Mouse (Mus musculus) heart, embryonic 15.5 days (tissue): ENCODE data around the gene Sox13. TPM values are rescaled to one million over a fixed set of nuclear protein-coding genes. Genes with fewer than 3 reads are reported as not detected.

Source experiments
- ATAC-seq: fragments of 200-750 bp; cut with Nextera tagmentation; replicated peaks from 2 replicates; pipeline ENCODE4 v1.8.0; 2017; ENCODE audit warnings: low read depth, moderate TSS enrichment; ENCODE audit not compliant: insufficient number of reproducible peaks, insufficient read depth, low FRiP score
- H3K27ac ChIP-seq: fragments of 300-500 bp; sonication (generic); 2 replicates; pipeline ENCODE4 v1.5.1; 2015; ENCODE audit warnings: mild to moderate bottlenecking, inconsistent platforms
- H3K27me3 ChIP-seq: fragments of 300-500 bp; sonication (generic); 2 replicates; pipeline ENCODE4 v1.6.1; 2015; ENCODE audit warnings: inconsistent platforms
- H3K36me3 ChIP-seq: fragments of 300-500 bp; sonication (generic); 2 replicates; pipeline ENCODE4 v1.6.1; 2015; ENCODE audit warnings: mild to moderate bottlenecking, inconsistent platforms
- H3K4me1 ChIP-seq: fragments of 300-500 bp; sonication (generic); replicated peaks from 2 replicates; pipeline ENCODE4 v1.6.1; 2015; ENCODE audit warnings: inconsistent platforms
- H3K4me2 ChIP-seq: fragments of 300-500 bp; sonication (generic); 2 replicates; pipeline ENCODE4 v1.6.1; 2015; ENCODE audit warnings: inconsistent platforms, mild to moderate bottlenecking, moderate library complexity
- H3K4me3 ChIP-seq: fragments of 300-500 bp; sonication (generic); 2 replicates; pipeline ENCODE4 v1.5.1; 2015; ENCODE audit warnings: mild to moderate bottlenecking, inconsistent platforms
- H3K9ac ChIP-seq: fragments of 300-500 bp; sonication (generic); 2 replicates; pipeline ENCODE4 v1.6.1; 2015; ENCODE audit warnings: mild to moderate bottlenecking, inconsistent platforms
- H3K9me3 ChIP-seq: fragments of 300-500 bp; sonication (generic); replicated peaks from 2 replicates; pipeline ENCODE4 v1.6.1; 2016; ENCODE audit warnings: inconsistent platforms
- WGBS: fragments of 180-500 bp; shearing (Covaris S2); methylation state at CpG from one replicate; pipeline ENCODE4 v1.1.7; 2015; ENCODE audit warnings: mixed read lengths; 5-methylcytosine and 5-hydroxymethylcytosine counted together
- polyA plus RNA-seq: library from polyadenylated mRNA; unstranded; fragments of >200 nt; fragmentation: Nextera tagmentation; extraction: Ambion mirVana; gene quantifications from 2 replicates; pipeline ENCODE4 v1.2.1, GENCODE M21; 2015

Gene Sox13
- polyA plus RNA-seq: 4.5 and 6.2 TPM in 2 replicates

DNA sequence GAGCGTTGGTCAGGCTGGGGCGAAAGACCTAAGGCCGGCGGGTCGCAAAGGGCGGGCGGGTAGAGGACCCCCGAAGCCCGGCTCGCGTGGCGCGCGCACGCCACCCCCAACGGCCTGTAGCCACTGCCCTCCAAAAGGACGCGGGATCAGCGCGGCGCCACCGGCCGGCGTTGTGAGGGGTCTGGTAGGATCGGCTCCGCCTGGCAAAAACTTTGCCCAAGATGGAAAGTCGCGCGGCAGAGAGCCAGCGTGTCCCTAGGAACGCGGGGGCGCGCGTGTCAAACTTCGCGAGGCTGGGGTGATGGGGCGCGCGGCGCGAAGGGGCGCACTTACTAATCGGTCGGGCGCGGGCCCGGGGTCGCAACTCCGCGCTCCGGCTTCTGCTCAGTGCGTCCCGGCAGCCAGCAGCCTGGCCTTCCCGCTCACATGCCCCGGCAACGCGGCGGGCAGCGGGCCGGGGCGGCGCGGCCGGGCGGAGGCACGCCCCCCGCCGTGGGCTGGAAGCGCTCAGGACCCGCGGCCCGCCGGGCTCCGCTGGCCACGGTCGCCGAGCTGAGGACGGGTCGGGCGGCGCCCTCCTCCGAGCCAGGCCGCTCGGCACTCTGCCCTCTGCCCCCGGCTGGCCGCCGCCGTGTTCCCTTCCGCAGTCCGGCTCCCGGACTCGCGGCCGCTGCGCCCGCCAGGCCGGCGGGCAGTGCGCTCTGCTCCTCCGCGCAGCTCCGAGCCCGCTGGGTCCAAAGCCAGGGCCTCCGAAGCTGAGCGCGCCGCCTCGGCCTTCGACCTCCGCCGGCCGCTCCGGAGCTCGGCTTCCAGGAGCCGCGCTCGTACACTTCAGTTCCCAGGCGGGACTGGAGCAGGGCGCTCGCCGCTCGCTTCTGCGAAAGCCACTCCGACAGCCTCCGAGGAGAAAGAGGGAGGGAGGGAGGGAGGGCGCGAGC lies at the start of gene Sox13:
Gene Sox13, minus strand, starts transcription at position 835 of the 938 bp plus-strand sequence.
- peak within 1 kb of the TSS; percentile 80 for H3K9ac ChIP-seq
- H3K27ac ChIP-seq: peak within 1 kb of the TSS; percentile 91
- peak within 1 kb of the TSS; percentile 85 for H3K4me3 ChIP-seq
- no peaks in the 10 kb centered on the region for H3K9me3 ChIP-seq
- ATAC-seq: peak; percentile 64
- H3K36me3 ChIP-seq: no peaks in the 10 kb centered on the region
- peaks cover 4% of the 10 kb centered on the region; the same call in 1 of the 2 replicates for H3K27me3 ChIP-seq
- H3K4me2 ChIP-seq: peak within 1 kb of the TSS; percentile 99
- under 1% methylated on average over 105 of the region's 128 CpGs for WGBS
- H3K4me1 ChIP-seq: peaks cover 26% of the 10 kb centered on the region

DNA sequence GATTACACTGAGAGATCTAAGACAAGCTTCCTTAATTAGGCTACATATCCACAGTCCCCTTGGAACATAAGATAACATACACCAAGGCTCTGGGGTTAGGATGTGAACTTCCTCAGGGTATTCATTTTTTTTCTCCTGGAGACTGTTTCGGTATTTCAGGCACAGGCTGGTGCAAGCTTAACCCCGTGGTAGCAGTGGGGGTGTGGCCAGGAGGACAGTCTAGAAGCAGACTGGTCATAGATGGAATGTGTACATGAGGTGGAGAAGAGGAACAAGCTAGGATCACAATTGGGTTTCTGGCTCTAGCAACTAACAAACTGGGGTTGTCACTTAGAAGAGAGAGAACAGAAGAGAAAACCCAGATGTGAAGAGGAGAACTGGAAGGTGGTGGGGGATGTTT lies 47.4 kb upstream of the Sox13 start:
- ATAC-seq: no peak
- H3K27ac ChIP-seq: peak overlapping the region; percentile 71
- peaks cover 15% of the 10 kb centered on the region for H3K4me1 ChIP-seq
- no peaks in the 10 kb centered on the region for H3K27me3 ChIP-seq
- H3K4me3 ChIP-seq: no peak overlapping the region
- WGBS: 14% methylated on average over 2 of the region's 2 CpGs
- H3K36me3 ChIP-seq: no peaks in the 10 kb centered on the region
- H3K4me2 ChIP-seq: no peak overlapping the region
- H3K9ac ChIP-seq: no peak overlapping the region
- no peaks in the 10 kb centered on the region for H3K9me3 ChIP-seq

GRCm38 (mm10) chr1:133471086-133471485 lies 46.9 kb upstream of the Sox13 start:
- H3K36me3 ChIP-seq: no peaks in the 10 kb centered on the region
- H3K27me3 ChIP-seq: no peaks in the 10 kb centered on the region
- no peaks in the 10 kb centered on the region for H3K9me3 ChIP-seq
- ATAC-seq: peak; percentile 69
- H3K4me1 ChIP-seq: peaks cover 15% of the 10 kb centered on the region
- 51% methylated on average over 7 of the region's 7 CpGs for WGBS
- no peak overlapping the region for H3K9ac ChIP-seq
- no peak overlapping the region for H3K4me2 ChIP-seq
- no peak overlapping the region for H3K4me3 ChIP-seq
- H3K27ac ChIP-seq: peak overlapping the region; percentile 71

DNA sequence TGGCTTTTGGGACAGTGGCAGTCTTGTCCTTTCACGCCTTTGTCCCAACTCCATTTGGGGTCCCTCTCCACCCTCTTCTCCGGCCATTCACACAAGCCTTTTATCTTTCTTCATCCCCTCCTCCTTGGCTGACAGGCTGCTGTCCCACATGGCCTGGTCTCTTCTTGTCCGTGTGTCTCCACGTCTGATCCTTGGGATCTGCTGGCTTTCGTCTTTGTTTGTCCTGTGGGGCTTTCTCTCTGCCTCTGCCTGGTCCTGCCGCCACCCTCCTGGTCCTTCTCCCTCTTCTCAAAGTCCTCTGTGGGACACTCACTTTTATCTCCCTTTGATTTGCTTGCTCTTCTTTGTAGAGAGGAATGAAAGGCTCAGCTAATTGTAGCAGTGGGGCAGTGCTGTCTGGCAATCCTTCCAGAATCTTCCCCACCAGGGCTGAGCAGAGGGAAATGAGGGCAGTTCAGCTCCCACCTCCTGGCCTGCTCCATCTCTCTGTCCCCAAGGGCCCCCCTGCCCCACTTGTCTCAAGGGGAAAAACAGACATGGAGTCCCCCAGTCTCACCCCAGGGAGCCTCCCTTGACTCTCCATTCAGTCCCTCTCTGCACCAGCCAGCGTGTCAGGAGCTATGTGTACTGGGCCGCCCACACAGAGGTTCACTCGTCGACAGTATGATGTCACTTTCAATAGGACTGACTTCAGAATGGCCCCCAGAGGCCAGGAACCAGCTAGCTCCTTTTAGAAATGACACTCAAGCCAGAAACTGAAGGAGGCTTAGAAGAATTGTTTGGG lies 46.3 kb upstream of the Sox13 start:
- Histone ChIP-seq H3K27ac (peak overlapping the region; percentile 71), H3K4me3 (no peak overlapping the region), H3K4me1 (peaks cover 15% of the 10 kb centered on the region), H3K9ac (0 out of 2 replicates have a peak overlapping the region, but pooled peaks have one; percentile 17), H3K27me3 (no peaks in the 10 kb centered on the region), H3K4me2 (no peak overlapping the region), H3K36me3 (no peaks in the 10 kb centered on the region), H3K9me3 (no peaks in the 10 kb centered on the region)
- ATAC-seq: peak; percentile 63; the same call in 1 of the 2 replicates
- 43% methylated on average over 10 of the region's 10 CpGs for WGBS

- peaks cover 21% of the 10 kb centered on the region for H3K4me1 ChIP-seq
- H3K9ac ChIP-seq: no peak overlapping the region
- WGBS: 62% methylated on average over 4 of the region's 4 CpGs
- no peaks in the 10 kb centered on the region for H3K36me3 ChIP-seq
- H3K9me3 ChIP-seq: no peaks in the 10 kb centered on the region
- no peak for ATAC-seq
- H3K27me3 ChIP-seq: no peaks in the 10 kb centered on the region
- H3K4me3 ChIP-seq: no peak overlapping the region
- H3K27ac ChIP-seq: 0 out of 2 replicates have a peak overlapping the region, but pooled peaks have one; percentile 7
- H3K4me2 ChIP-seq: no peak overlapping the region
Measured at GRCm38 (mm10) chr1:133469213-133469612, 45.0 kb upstream of the Sox13 start.

DNA sequence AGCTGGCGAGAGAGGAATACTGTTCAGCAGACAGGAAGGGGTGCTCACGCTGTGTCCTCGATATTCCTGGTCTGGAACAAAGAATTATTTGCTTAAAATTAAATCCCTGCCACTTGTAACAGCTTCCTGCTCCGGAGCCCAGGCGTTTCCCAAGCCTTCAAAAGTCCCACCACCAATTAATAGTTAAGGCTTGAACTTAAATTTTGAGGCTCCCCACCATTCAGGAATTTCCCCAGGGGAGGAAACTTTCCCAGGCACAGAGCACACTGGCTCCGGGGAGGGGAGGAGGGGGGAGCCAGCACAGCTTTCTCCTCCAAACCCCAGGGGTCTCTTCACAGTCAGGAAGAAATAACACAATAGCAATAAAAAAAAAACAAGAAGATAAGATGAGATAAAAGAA lies 44.6 kb upstream of the Sox13 start:
- Histone ChIP-seq H3K4me2 (no peak overlapping the region), H3K9ac (no peak overlapping the region), H3K36me3 (no peaks in the 10 kb centered on the region), H3K27ac (0 out of 2 replicates have a peak overlapping the region, but pooled peaks have one; percentile 31), H3K4me1 (peaks cover 21% of the 10 kb centered on the region), H3K4me3 (no peak overlapping the region), H3K27me3 (no peaks in the 10 kb centered on the region), H3K9me3 (no peaks in the 10 kb centered on the region)
- WGBS: 43% methylated on average over 6 of the region's 6 CpGs
- ATAC-seq: no peak

GRCm38 (mm10) chr1:133467905-133468304 lies 43.7 kb upstream of the Sox13 start:
- no peaks in the 10 kb centered on the region for H3K27me3 ChIP-seq
- no peak overlapping the region for H3K9ac ChIP-seq
- no peak overlapping the region for H3K4me3 ChIP-seq
- H3K9me3 ChIP-seq: no peaks in the 10 kb centered on the region
- 64% methylated on average over 8 of the region's 8 CpGs for WGBS
- H3K36me3 ChIP-seq: no peaks in the 10 kb centered on the region
- no peak overlapping the region for H3K4me2 ChIP-seq
- H3K4me1 ChIP-seq: peaks cover 21% of the 10 kb centered on the region
- H3K27ac ChIP-seq: no peak overlapping the region
- no peak for ATAC-seq

GRCm38 (mm10) chr1:133463138-133463537 lies 39.0 kb upstream of the Sox13 start:
- Histone ChIP-seq H3K27ac (no peak overlapping the region), H3K36me3 (no peaks in the 10 kb centered on the region), H3K4me3 (no peak overlapping the region), H3K9me3 (no peaks in the 10 kb centered on the region), H3K4me1 (peaks cover 9% of the 10 kb centered on the region), H3K9ac (no peak overlapping the region), H3K27me3 (no peaks in the 10 kb centered on the region), H3K4me2 (no peak overlapping the region)
- ATAC-seq: no peak
- 83% methylated on average over 5 of the region's 5 CpGs for whole genome bisulfite sequencing

DNA sequence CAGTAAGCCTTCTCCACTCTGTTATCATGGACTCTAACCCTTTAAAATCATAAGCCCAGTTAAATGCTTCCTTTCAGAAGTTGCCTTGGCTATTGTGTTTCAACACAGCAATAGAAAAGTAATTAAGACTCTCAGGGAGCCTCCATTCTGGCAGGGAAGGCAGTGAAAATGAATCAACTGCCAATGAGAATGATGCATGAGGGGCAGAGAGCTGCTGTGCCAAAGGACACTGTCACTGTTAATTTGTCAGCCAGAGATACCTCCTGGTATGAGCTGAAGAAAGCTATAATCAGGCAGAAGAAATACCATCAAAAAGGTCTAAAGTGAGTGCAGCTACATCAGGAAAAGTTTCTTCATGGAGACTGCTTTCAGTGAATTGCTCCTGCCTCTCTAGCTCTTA lies 36.8 kb upstream of the Sox13 start:
- ATAC-seq: no peak
- Histone ChIP-seq H3K9me3 (no peaks in the 10 kb centered on the region), H3K4me1 (peaks cover 5% of the 10 kb centered on the region; the same call in 1 of the 2 replicates), H3K27ac (no peak overlapping the region), H3K27me3 (no peaks in the 10 kb centered on the region), H3K4me2 (no peak overlapping the region), H3K4me3 (no peak overlapping the region), H3K9ac (no peak overlapping the region), H3K36me3 (no peaks in the 10 kb centered on the region)

- no peak overlapping the region for H3K4me2 ChIP-seq
- no peak overlapping the region for H3K27ac ChIP-seq
- H3K4me1 ChIP-seq: 0 out of 2 replicates have a peak, but pooled peaks cover 3% of the 10 kb centered on the region
- 48% methylated on average over 2 of the region's 2 CpGs for WGBS
- H3K36me3 ChIP-seq: no peaks in the 10 kb centered on the region
- H3K4me3 ChIP-seq: no peak overlapping the region
- ATAC-seq: no peak
- H3K27me3 ChIP-seq: no peaks in the 10 kb centered on the region
- H3K9me3 ChIP-seq: no peaks in the 10 kb centered on the region
- no peak overlapping the region for H3K9ac ChIP-seq
Measured at GRCm38 (mm10) chr1:133456097-133456496, 31.9 kb upstream of the Sox13 start.

- H3K27me3 ChIP-seq: no peaks in the 10 kb centered on the region
- H3K9ac ChIP-seq: no peak overlapping the region
- H3K27ac ChIP-seq: peak overlapping the region; percentile 50
- H3K36me3 ChIP-seq: no peaks in the 10 kb centered on the region
- no peak for ATAC-seq
- H3K4me1 ChIP-seq: peaks cover 12% of the 10 kb centered on the region
- H3K4me3 ChIP-seq: no peak overlapping the region
- 51% methylated on average over 10 of the region's 10 CpGs for WGBS
- H3K4me2 ChIP-seq: no peak overlapping the region
- no peaks in the 10 kb centered on the region for H3K9me3 ChIP-seq
Measured at GRCm38 (mm10) chr1:133452564-133453165, 28.5 kb upstream of the Sox13 start.
